Mouse (Mus musculus) cerebellum, adult 2 months (tissue): Measurements from ENCODE around the gene Syne3.

Source experiments
- CTCF ChIP-seq: fragments of 200-500 bp; IDR thresholded peaks from 2 replicates; pipeline ENCODE4 v1.5.1; 2011; ENCODE audit warnings: low read depth, mild to moderate bottlenecking, control low read depth, low read length, moderate library complexity, borderline replicate concordance; ENCODE audit not compliant: insufficient read depth
- POLR2A ChIP-seq: fragments of 200-500 bp; IDR thresholded peaks from 2 replicates; pipeline ENCODE4 v1.6.1; 2011; ENCODE audit warnings: low read length, control low read depth, borderline replicate concordance; ENCODE audit not compliant: insufficient read depth

- TF ChIP-seq POLR2A (no peak), CTCF (no peak)
Measured at GRCm38 (mm10) chr12:104881518-104882060, 128.0 kb downstream of the Syne3 start.
